Mouse (Mus musculus): ENCODE data around the gene Sel1l. TPM values are rescaled to one million over a fixed set of nuclear protein-coding genes. Genes with fewer than 3 reads are reported as not detected.
"Not testable (repeated sequence)": the region's sequence is repeated elsewhere in the genome, so short reads cannot be mapped to it uniquely, and the experiment has no call there.

Sel1l gene
- total and polyA plus RNA-seq, 3 experiments = 19.5 to 64.9 (median 64.5) TPM

DNA sequence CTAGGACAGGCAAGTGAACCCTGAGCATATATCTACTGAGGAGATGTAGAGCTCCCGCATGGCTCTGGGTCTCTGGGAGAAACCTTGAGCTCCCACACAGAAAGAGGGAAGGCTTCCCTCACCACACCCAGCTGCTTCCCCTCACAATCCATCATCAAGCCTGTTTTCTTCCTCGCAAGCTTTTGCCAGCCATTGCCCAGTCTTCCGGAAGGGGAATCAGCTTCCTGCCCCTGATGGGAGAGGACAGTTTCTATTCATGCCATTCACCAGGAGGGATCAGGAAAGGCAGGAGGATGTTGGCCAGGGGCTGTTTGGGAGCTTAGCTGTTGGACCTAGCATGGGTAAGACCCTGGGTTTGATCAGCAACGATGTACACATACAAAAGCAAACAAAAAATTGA is 52.2 kb downstream of the Sel1l start:
- Histone ChIP-seq H3K27ac (no peak overlapping the region), H3K79me2 (replicated peaks; ENCODE audit: control insufficient read depth, insufficient read depth, low read length) (no peaks in the 10 kb centered on the region), H3K9ac (ENCODE audit: low read depth, low read length) (no peak overlapping the region), H3K36me3 (ENCODE audit: control insufficient read depth, insufficient read depth, low read length) (no peaks in the 10 kb centered on the region), H3K4me3 (no peak overlapping the region), H3K27me3 (ENCODE audit: control insufficient read depth, insufficient read depth, low read length) (no peaks in the 10 kb centered on the region; the same call in 1 of the 2 replicates), H3K4me1 (ENCODE audit: control insufficient read depth, insufficient read depth, low read length) (no peaks in the 10 kb centered on the region)
- WGBS = 57% methylated on average over 4 of the region's 4 CpGs
- intact Hi-C loops (cut with DNase I) = no loop called here
- TF ChIP-seq POLR2A (IDR thresholded peaks at IDR 0.05; ENCODE audit: insufficient read depth, low read depth, low read length) (no peak), EP300 (IDR thresholded peaks at IDR 0.05; ENCODE audit: insufficient read depth, low read depth, low read length) (no peak), CTCF (IDR thresholded peaks at IDR 0.05) (no peak)
- no peak for DNase-seq

DNA sequence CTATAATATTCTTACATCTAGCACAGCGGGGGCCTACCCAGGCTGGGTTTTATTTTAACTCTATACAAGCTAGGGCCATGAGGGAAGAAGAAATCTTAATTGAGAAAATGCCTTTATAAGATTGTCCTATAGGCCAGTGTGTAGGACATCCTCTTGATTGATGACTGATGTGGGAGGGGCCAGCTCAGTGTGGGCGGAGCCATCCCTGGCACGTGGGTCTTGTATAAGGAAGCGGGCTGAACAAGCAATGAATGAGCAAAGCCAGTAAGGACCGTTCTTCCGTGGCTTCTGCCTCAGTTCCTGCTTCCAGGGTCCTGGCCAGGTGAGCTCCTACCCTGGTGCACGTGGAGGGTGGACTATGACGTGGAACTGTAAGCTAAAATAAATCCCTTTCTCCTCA is 55.7 kb downstream of the Sel1l start:
- H3K27me3 ChIP-seq (ENCODE audit: control insufficient read depth, insufficient read depth, low read length) = no peaks in the 10 kb centered on the region
- WGBS = 71% methylated on average over 8 of the region's 8 CpGs
- intact Hi-C loops (cut with DNase I) = no loop called here
- H3K79me2 ChIP-seq (replicated peaks; ENCODE audit: control insufficient read depth, insufficient read depth, low read length) = no peaks in the 10 kb centered on the region
- no peak overlapping the region for H3K27ac ChIP-seq
- DNase-seq = no peak
- H3K9ac ChIP-seq (ENCODE audit: low read depth, low read length) = no peak overlapping the region
- H3K4me3 ChIP-seq = no peak overlapping the region
- TF ChIP-seq POLR2A (IDR thresholded peaks at IDR 0.05; ENCODE audit: insufficient read depth, low read depth, low read length) = no peak
- H3K4me1 ChIP-seq (ENCODE audit: control insufficient read depth, insufficient read depth, low read length) = no peaks in the 10 kb centered on the region
- H3K36me3 ChIP-seq (ENCODE audit: control insufficient read depth, insufficient read depth, low read length) = no peaks in the 10 kb centered on the region

DNA sequence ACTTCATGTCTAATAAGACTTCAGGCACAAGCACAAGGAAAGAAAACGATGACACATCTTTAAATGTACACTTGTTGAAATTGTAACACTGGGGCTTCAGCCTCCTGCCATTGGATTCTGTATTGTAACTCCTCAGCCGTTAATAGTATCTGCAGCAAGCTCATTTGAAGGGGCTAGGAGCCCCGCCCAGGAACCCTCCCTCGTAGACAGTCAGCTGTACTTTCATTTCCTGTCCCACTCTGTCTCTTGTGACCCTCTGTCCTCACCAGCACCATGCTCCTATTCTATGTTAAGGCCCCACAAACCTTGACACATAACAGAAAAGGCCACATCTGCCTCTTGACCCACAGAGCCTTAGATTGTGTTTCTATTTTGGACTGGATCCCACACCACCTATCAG is 57.1 kb downstream of the Sel1l start:
- no peak for DNase-seq
- Histone ChIP-seq H3K4me3 (no peak overlapping the region), H3K27me3 (ENCODE audit: control insufficient read depth, insufficient read depth, low read length) (no peaks in the 10 kb centered on the region), H3K9ac (ENCODE audit: low read depth, low read length) (no peak overlapping the region), H3K4me1 (ENCODE audit: control insufficient read depth, insufficient read depth, low read length) (no peaks in the 10 kb centered on the region), H3K27ac (no peak overlapping the region), H3K36me3 (ENCODE audit: control insufficient read depth, insufficient read depth, low read length) (no peaks in the 10 kb centered on the region), H3K79me2 (replicated peaks; ENCODE audit: control insufficient read depth, insufficient read depth, low read length) (no peaks in the 10 kb centered on the region)
- intact Hi-C loops (cut with DNase I) = no loop called here
- WGBS = 45% methylated on average over 4 of the region's 4 CpGs
- TF ChIP-seq EP300 (IDR thresholded peaks at IDR 0.05; ENCODE audit: insufficient read depth, low read depth, low read length) (no peak), CTCF (IDR thresholded peaks at IDR 0.05) (no peak), POLR2A (IDR thresholded peaks at IDR 0.05; ENCODE audit: insufficient read depth, low read depth, low read length) (no peak)

DNA sequence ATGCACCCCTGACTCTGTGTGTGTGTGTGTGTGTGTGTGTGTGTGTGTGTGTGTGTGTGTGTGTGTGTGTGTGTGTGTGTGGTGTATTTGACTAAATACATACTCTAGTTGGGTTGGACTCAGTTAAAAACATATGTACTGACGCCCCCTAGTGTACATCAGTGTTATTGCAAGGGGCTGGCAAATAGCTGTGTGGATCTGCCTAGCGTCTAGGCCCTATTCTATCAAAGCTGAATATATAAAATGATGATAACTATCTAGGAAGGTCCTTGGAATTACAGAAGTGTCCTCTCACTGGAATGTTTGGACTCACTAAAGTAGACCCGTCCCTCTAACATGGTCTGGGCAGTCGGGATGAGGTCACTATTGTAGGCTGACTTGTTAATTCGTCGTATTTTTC is 59.2 kb downstream of the Sel1l start:
- TF ChIP-seq CTCF (IDR thresholded peaks at IDR 0.05) = peak; percentile 72
- TF ChIP-seq EP300 (IDR thresholded peaks at IDR 0.05; ENCODE audit: insufficient read depth, low read depth, low read length) = no peak
- intact Hi-C loops (cut with DNase I) = loop anchor here (1.0 to 5.0 kb wide), 3 partner anchors 42 to 148 kb away; no protein-coding TSS in a partner anchor
- Histone ChIP-seq H3K4me1 (ENCODE audit: control insufficient read depth, insufficient read depth, low read length) (no peaks in the 10 kb centered on the region; the same call in 1 of the 2 replicates), H3K27me3 (ENCODE audit: control insufficient read depth, insufficient read depth, low read length) (no peaks in the 10 kb centered on the region), H3K36me3 (ENCODE audit: control insufficient read depth, insufficient read depth, low read length) (no peaks in the 10 kb centered on the region), H3K9ac (ENCODE audit: low read depth, low read length) (no peak overlapping the region), H3K27ac (no peak overlapping the region), H3K4me3 (no peak overlapping the region), H3K79me2 (replicated peaks; ENCODE audit: control insufficient read depth, insufficient read depth, low read length) (no peaks in the 10 kb centered on the region)
- 53% methylated on average over 6 of the region's 6 CpGs for whole genome bisulfite sequencing
- DNase-seq = peak; percentile 44 to 53

DNA sequence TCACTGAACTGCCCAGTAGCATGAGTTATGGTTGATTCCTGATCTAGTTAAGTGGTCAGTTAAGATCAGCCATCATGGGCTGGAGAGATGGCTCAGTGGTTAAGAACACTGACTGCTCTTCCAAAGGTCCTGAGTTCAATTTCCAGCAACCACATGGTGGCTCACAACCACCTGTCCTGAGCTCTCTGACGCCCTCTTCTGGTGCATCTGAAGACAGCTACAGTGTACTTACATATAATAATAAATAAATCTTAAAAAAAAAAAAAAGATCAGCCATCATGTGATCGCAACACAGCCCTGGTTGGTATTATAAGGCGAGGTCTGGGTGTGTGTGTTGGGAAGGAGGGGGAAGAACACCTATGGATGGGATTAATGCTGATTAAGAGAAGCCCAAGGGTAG is 60.5 kb downstream of the Sel1l start:
- not testable (repeated sequence) for H3K36me3 ChIP-seq (ENCODE audit: control insufficient read depth, insufficient read depth, low read length); H3K27ac ChIP-seq; H3K4me1 ChIP-seq (ENCODE audit: control insufficient read depth, insufficient read depth, low read length); H3K9ac ChIP-seq (ENCODE audit: low read depth, low read length); H3K4me3 ChIP-seq; H3K27me3 ChIP-seq (ENCODE audit: control insufficient read depth, insufficient read depth, low read length); DNase-seq; H3K79me2 ChIP-seq (replicated peaks; ENCODE audit: control insufficient read depth, insufficient read depth, low read length)
- intact Hi-C loops (cut with DNase I) = loop anchor here (5.0 kb wide), 2 partner anchors 41 to 56 kb away; no protein-coding TSS in a partner anchor
- WGBS = 63% methylated on average over 3 of the region's 3 CpGs

DNA sequence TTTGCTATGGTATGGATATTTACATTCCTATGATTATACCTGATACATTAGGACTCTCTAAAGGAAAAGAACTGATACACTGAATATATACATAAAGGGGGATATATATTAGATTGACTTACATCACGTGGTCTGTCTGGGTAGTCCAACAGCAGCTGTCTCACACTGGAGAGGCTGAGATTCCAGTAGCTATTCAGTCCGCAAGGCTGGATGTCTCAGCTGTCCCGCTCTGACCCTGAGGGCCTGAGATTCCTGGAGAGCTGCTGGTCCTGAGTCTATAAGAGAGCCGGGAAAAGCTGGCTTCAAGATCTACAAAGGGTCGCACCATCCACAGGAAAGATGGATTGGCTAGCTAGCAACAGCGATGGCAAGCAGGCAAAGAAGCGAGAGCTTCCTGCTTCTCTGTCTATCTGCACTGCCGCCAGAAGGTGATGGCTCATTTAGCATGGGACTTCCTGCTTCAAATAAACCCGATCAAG is 61.0 kb downstream of the Sel1l start, which contains the start of gene Ston2:
Gene Ston2 (minus strand): TSS at position 429 of the 479 bp plus-strand sequence.
- 70% methylated on average over 9 of the region's 9 CpGs for WGBS
- Histone ChIP-seq H3K36me3 (ENCODE audit: control insufficient read depth, insufficient read depth, low read length) (no peaks in the 10 kb centered on the region), H3K4me3 (no peak within 1 kb of the TSS), H3K27me3 (ENCODE audit: control insufficient read depth, insufficient read depth, low read length) (no peaks in the 10 kb centered on the region), H3K79me2 (replicated peaks; ENCODE audit: control insufficient read depth, insufficient read depth, low read length) (no peaks in the 10 kb centered on the region), H3K27ac (no peak within 1 kb of the TSS), H3K9ac (ENCODE audit: low read depth, low read length) (no peak within 1 kb of the TSS), H3K4me1 (ENCODE audit: control insufficient read depth, insufficient read depth, low read length) (no peaks in the 10 kb centered on the region; the same call in 1 of the 2 replicates)
- intact Hi-C loops (cut with DNase I) = loop anchor here (5.0 kb wide), 2 partner anchors 41 to 56 kb away; no protein-coding TSS in a partner anchor
- no peak for DNase-seq
- no peak for TF ChIP-seq EP300 (IDR thresholded peaks at IDR 0.05; ENCODE audit: insufficient read depth, low read depth, low read length)
- no peak for TF ChIP-seq POLR2A (IDR thresholded peaks at IDR 0.05; ENCODE audit: insufficient read depth, low read depth, low read length)
- no peak for TF ChIP-seq CTCF (IDR thresholded peaks at IDR 0.05)

Data from heart, adult 2 months (tissue).